Mouse (Mus musculus): ENCODE data around the gene Ino80b. TPM values are rescaled to one million over a fixed set of nuclear protein-coding genes. Genes with fewer than 3 reads are reported as not detected.
"Not testable (repeated sequence)": the region's sequence is repeated elsewhere in the genome, so short reads cannot be mapped to it uniquely, and the experiment has no call there.

Gene Ino80b
- total RNA-seq, 1 experiment: 21.2 TPM

DNA sequence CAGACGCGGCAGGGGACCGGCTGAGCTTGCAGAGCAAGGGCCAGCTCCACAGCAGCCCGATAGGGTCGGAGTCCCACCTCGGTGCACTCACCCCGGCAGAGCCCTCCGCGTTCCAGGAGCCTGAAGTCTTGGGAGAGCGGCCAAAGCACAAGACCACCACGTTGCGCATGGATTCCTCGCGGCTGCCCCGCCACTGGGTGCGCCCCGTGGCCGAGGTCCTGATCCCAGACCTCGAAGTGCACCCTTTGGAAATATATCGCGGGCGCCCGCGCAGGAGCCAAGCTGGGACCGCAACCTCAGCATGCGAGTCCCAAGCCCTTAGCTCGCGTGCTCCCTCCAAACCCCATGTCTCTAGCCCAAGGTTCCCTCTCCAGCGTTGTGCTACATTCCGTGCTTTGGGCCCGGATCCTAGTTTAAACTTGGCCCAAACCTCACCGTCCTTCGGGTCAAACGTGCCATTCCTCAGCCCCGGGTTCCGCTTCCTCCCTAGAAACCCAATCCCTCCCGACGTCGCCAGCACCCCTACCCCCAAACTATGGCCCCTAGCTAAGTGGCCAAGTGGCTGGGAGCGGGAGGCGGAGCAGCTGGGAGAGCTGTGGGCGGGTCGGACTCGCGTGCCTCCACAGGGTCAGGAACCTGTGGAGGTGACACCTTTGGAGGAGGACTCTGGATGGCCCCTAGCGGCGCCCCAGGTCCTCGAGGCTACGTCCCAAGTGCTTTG, 36.9 kb upstream of the Ino80b start:
- H3K9ac ChIP-seq (ENCODE audit: insufficient read depth, low read depth, low read length, poor library complexity, severe bottlenecking): peak overlapping the region; percentile 54
- H3K36me3 ChIP-seq (ENCODE audit: control insufficient read depth, insufficient read depth, low read length, poor library complexity, severe bottlenecking): no peaks in the 10 kb centered on the region
- TF ChIP-seq ZC3H11A (IDR thresholded peaks at IDR 0.05; ENCODE audit: borderline replicate concordance, low read depth, low read length): no peak
- TF ChIP-seq ZNF384 (IDR thresholded peaks at IDR 0.05; ENCODE audit: low read depth, low read length): no peak
- no peak for TF ChIP-seq MAFK (IDR thresholded peaks at IDR 0.05; ENCODE audit: insufficient read depth, low read depth, low read length)
- no peak for TF ChIP-seq HCFC1 (IDR thresholded peaks at IDR 0.05; ENCODE audit: borderline replicate concordance, insufficient read depth, low read length)
- TF ChIP-seq CHD2 (IDR thresholded peaks at IDR 0.05; ENCODE audit: low read depth, low read length): no peak
- in situ Hi-C loops (cut with MboI; ENCODE audit: low sequenced_read_pairs in 2 of 2, unreplicated experiment in 2 of 2): loop anchor here in 1 of 2 experiments (5.0 kb wide), 1 partner anchor 115 kb away; no protein-coding TSS in a partner anchor
- no peak overlapping the region for H3K27ac ChIP-seq (ENCODE audit: insufficient read depth, low read depth, low read length, poor library complexity, severe bottlenecking)
- DNase-seq (ENCODE audit: low read depth, low spot score): no peak
- H3K9me3 ChIP-seq (ENCODE audit: control insufficient read depth, insufficient read depth, low read depth, low read length): no peaks in the 10 kb centered on the region
- H3K4me3 ChIP-seq (ENCODE audit: insufficient read depth in 1 of 2, low read depth in 1 of 2, low read length in 2 of 2, poor library complexity in 1 of 2, severe bottlenecking in 1 of 2): peak overlapping the region; percentile 58 to 67
- H3K4me1 ChIP-seq (ENCODE audit: control insufficient read depth in 2 of 2, insufficient read depth in 2 of 2, low read length in 2 of 2, poor library complexity in 1 of 2): no peaks in the 10 kb centered on the region

DNA sequence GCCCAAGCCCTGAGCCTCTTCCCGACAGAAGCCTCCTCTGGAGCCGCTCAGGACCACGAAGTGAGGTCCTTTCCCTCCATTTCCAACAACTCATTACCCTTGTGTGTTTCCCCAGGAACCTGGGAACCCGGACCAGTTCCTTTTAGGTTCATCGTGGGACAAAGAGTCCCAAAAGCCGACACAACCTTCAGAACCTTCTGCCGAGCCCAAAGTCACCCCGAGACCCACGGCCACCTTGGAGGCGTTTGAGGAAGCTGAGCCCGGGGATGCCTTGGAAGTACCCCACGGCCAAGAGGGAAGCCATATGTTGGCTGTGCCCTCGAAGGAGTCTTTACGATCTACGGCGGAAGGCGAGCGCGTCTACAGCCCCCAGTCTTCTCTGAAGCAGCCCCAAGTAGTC, 36.2 kb upstream of the Ino80b start:
- H3K4me3 ChIP-seq (ENCODE audit: insufficient read depth in 1 of 2, low read depth in 1 of 2, low read length in 2 of 2, poor library complexity in 1 of 2, severe bottlenecking in 1 of 2): peak overlapping the region; percentile 58 to 67
- H3K4me1 ChIP-seq (ENCODE audit: control insufficient read depth in 2 of 2, insufficient read depth in 2 of 2, low read length in 2 of 2, poor library complexity in 1 of 2): no peaks in the 10 kb centered on the region
- H3K9ac ChIP-seq (ENCODE audit: insufficient read depth, low read depth, low read length, poor library complexity, severe bottlenecking): peak overlapping the region; percentile 54; the same call in 1 of the 2 replicates
- no peak for DNase-seq (ENCODE audit: low read depth, low spot score)
- H3K36me3 ChIP-seq (ENCODE audit: control insufficient read depth, insufficient read depth, low read length, poor library complexity, severe bottlenecking): no peaks in the 10 kb centered on the region
- no peak for TF ChIP-seq CHD2 (IDR thresholded peaks at IDR 0.05; ENCODE audit: low read depth, low read length)
- TF ChIP-seq ZC3H11A (IDR thresholded peaks at IDR 0.05; ENCODE audit: borderline replicate concordance, low read depth, low read length): no peak
- no peak for TF ChIP-seq MAFK (IDR thresholded peaks at IDR 0.05; ENCODE audit: insufficient read depth, low read depth, low read length)
- no peak for TF ChIP-seq ZNF384 (IDR thresholded peaks at IDR 0.05; ENCODE audit: low read depth, low read length)
- TF ChIP-seq HCFC1 (IDR thresholded peaks at IDR 0.05; ENCODE audit: borderline replicate concordance, insufficient read depth, low read length): no peak
- H3K9me3 ChIP-seq (ENCODE audit: control insufficient read depth, insufficient read depth, low read depth, low read length): no peaks in the 10 kb centered on the region
- in situ Hi-C loops (cut with MboI; ENCODE audit: low sequenced_read_pairs in 2 of 2, unreplicated experiment in 2 of 2): loop anchor here in 1 of 2 experiments (5.0 kb wide), 1 partner anchor 116 kb away; no protein-coding TSS in a partner anchor
- H3K27ac ChIP-seq (ENCODE audit: insufficient read depth, low read depth, low read length, poor library complexity, severe bottlenecking): no peak overlapping the region

DNA sequence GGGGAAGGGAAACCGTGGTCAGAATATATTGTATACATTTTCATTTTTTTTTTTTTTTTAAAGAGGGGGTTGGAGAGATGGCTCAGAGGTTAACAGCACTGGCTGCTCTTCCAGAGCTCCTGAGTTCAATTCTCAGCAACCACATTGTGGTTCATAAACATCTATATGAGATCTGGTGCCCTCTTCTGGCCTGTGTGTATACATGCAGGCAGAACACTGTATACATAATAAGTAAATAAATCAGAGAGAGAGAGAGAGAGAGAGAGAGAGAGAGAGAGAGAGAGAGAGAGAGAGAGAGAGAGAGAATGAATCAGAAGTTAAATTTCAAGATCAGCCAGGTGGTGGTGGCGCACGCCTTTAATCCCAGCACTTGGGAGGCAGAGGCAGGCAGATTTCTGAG, 34.2 kb upstream of the Ino80b start:
- H3K4me3 ChIP-seq (ENCODE audit: insufficient read depth in 1 of 2, low read depth in 1 of 2, low read length in 2 of 2, poor library complexity in 1 of 2, severe bottlenecking in 1 of 2); H3K36me3 ChIP-seq (ENCODE audit: control insufficient read depth, insufficient read depth, low read length, poor library complexity, severe bottlenecking); in situ Hi-C loops (cut with MboI; ENCODE audit: low sequenced_read_pairs in 2 of 2, unreplicated experiment in 2 of 2); DNase-seq (ENCODE audit: low read depth, low spot score); H3K27ac ChIP-seq (ENCODE audit: insufficient read depth, low read depth, low read length, poor library complexity, severe bottlenecking); H3K4me1 ChIP-seq (ENCODE audit: control insufficient read depth in 2 of 2, insufficient read depth in 2 of 2, low read length in 2 of 2, poor library complexity in 1 of 2); H3K9me3 ChIP-seq (ENCODE audit: control insufficient read depth, insufficient read depth, low read depth, low read length); H3K9ac ChIP-seq (ENCODE audit: insufficient read depth, low read depth, low read length, poor library complexity, severe bottlenecking): not testable (repeated sequence)

DNA sequence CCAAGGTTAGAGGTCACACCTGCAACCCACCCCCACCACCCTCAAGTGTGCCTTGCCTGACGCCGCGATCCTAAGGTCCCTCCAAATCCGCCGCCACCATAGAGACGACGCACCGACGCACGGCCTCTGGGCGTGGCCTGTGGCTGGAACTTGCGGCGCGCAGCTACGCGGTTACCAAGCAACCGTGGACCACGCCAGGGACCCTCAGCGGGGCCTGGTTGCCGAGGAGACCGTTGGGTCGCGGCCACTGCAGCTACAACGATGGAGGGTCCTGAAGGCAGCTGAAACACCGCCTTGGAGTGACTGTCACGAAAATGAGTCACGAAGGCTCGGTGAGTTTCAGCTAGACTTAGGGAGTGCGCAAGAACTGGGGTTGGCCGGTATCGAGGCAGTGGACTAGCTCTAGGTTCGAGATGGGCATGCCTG, 31.0 kb upstream of the Ino80b start, which contains the start of the genes Wdr54 and 1700003E16Rik:
TSS of gene Wdr54 (minus strand) at position 139 of the 426 bp plus-strand sequence.
TSS of gene 1700003E16Rik (plus strand) at position 146 of the 426 bp plus-strand sequence.
- TF ChIP-seq ZNF384 (IDR thresholded peaks at IDR 0.05; ENCODE audit: low read depth, low read length) (no peak), MAFK (IDR thresholded peaks at IDR 0.05; ENCODE audit: insufficient read depth, low read depth, low read length) (no peak), ZC3H11A (IDR thresholded peaks at IDR 0.05; ENCODE audit: borderline replicate concordance, low read depth, low read length) (no peak), HCFC1 (IDR thresholded peaks at IDR 0.05; ENCODE audit: borderline replicate concordance, insufficient read depth, low read length) (no peak), CHD2 (IDR thresholded peaks at IDR 0.05; ENCODE audit: low read depth, low read length) (no peak)
- in situ Hi-C loops (cut with MboI; ENCODE audit: low sequenced_read_pairs in 2 of 2, unreplicated experiment in 2 of 2): no loop called here

More for the DNA sequence above, 31.0 kb upstream of the Ino80b start, which contains the start of the genes Wdr54 and 1700003E16Rik:
- Histone ChIP-seq H3K9me3 (ENCODE audit: control insufficient read depth, insufficient read depth, low read depth, low read length) (no peaks in the 10 kb centered on the region), H3K27ac (ENCODE audit: insufficient read depth, low read depth, low read length, poor library complexity, severe bottlenecking) (no peak within 1 kb of the TSS), H3K4me3 (ENCODE audit: insufficient read depth in 1 of 2, low read depth in 1 of 2, low read length in 2 of 2, poor library complexity in 1 of 2, severe bottlenecking in 1 of 2) (peak within 1 kb of the TSS; percentile 42 to 54; a peak in 3 of 4 replicates), H3K36me3 (ENCODE audit: control insufficient read depth, insufficient read depth, low read length, poor library complexity, severe bottlenecking) (no peaks in the 10 kb centered on the region; the same call in 1 of the 2 replicates), H3K4me1 (ENCODE audit: control insufficient read depth in 2 of 2, insufficient read depth in 2 of 2, low read length in 2 of 2, poor library complexity in 1 of 2) (peaks cover 0 to 2% of the 10 kb centered on the region in 2 experiments; a peak in 2 of 4 replicates), H3K9ac (ENCODE audit: insufficient read depth, low read depth, low read length, poor library complexity, severe bottlenecking) (peak within 1 kb of the TSS; percentile 41; the same call in 1 of the 2 replicates)
- DNase-seq (ENCODE audit: low read depth, low spot score): no peak

All from ES-E14 (cell line).